Mouse (Mus musculus) CD4-positive helper T cell, adult 2 months (primary cell): ENCODE results near the gene Lrrc41.

Experiments used
- DNase-seq: peaks from one replicate; pipeline ENCODE4 v3.0.0-alpha.2; 2012; ENCODE audit warnings: low read depth, missing footprints, low spot score

The Lrrc41 gene

GRCm38 (mm10) chr4:116143891-116144717 is 69.0 kb downstream of the Lrrc41 start:
- DNase-seq = peak; percentile 40
